Mouse (Mus musculus) liver, postnatal 0 days (tissue): ENCODE data around the gene Gcgr. TPM values are rescaled to one million over a fixed set of nuclear protein-coding genes. Genes with fewer than 3 reads are reported as not detected.

Source experiments
- ATAC-seq: fragments of 200-750 bp; cut with Nextera tagmentation; 2 replicates; pipeline ENCODE4 v1.8.0; 2017; ENCODE audit warnings: mild to moderate bottlenecking, moderate library complexity
- DNase-seq: peaks from one replicate; pipeline ENCODE4 v3.0.0-alpha.2; 2016
- H3K27ac ChIP-seq: fragments of 300-500 bp; sonication (generic); 2 replicates; pipeline ENCODE4 v1.5.1; 2014; ENCODE audit warnings: antibody characterized with exemption, moderate library complexity, mild to moderate bottlenecking, low read depth
- H3K27me3 ChIP-seq: fragments of 300-500 bp; sonication (generic); 2 replicates; pipeline ENCODE4 v1.6.1; 2014; ENCODE audit warnings: low read length, control low read depth, mixed read lengths; ENCODE audit not compliant: insufficient read depth
- H3K36me3 ChIP-seq: fragments of 300-500 bp; sonication (generic); replicated peaks from 2 replicates; pipeline ENCODE4 v1.6.1; 2014; ENCODE audit warnings: mild to moderate bottlenecking, control low read depth, low read length, moderate library complexity, mixed read lengths; ENCODE audit not compliant: insufficient read depth
- H3K4me1 ChIP-seq: fragments of 300-500 bp; sonication (generic); 2 replicates; pipeline ENCODE4 v1.6.1; 2014; ENCODE audit warnings: antibody characterized with exemption, mild to moderate bottlenecking, control low read depth; ENCODE audit not compliant: insufficient read depth
- H3K4me2 ChIP-seq: fragments of 300-500 bp; sonication (generic); 2 replicates; pipeline ENCODE4 v1.6.1; 2014; ENCODE audit warnings: low read depth, mild to moderate bottlenecking, low read length, moderate library complexity, mixed read lengths
- H3K4me3 ChIP-seq: fragments of 300-500 bp; sonication (generic); 2 replicates; pipeline ENCODE4 v1.5.1; 2014; ENCODE audit warnings: low read depth, low read length
- H3K9ac ChIP-seq: fragments of 300-500 bp; sonication (generic); replicated peaks from 2 replicates; pipeline ENCODE4 v1.6.1; 2014; ENCODE audit warnings: mild to moderate bottlenecking, moderate library complexity
- H3K9me3 ChIP-seq: fragments of 300-500 bp; sonication (generic); 2 replicates; pipeline ENCODE4 v1.6.1; 2016; ENCODE audit warnings: mild to moderate bottlenecking, control low read depth, low read length, mixed read lengths
- CTCF ChIP-seq: sonication (generic); IDR thresholded peaks from 2 replicates; pipeline ENCODE4 v1.5.1; 2016; ENCODE audit warnings: antibody characterized with exemption, low read depth
- EP300 ChIP-seq: IDR thresholded peaks from 2 replicates; pipeline ENCODE4 v1.6.1; 2016; ENCODE audit warnings: antibody characterized with exemption, low read depth, mild to moderate bottlenecking
- WGBS: fragments of 180-500 bp; shearing (Covaris S2); extraction: QIAGEN DNeasy Blood & Tissue Kit; methylation state at CpG from one replicate; pipeline ENCODE4 v1.1.7; 2014; ENCODE audit not compliant: insufficient replicate concordance; 5-methylcytosine and 5-hydroxymethylcytosine counted together
- polyA plus RNA-seq: library from polyadenylated mRNA; unstranded; fragments of >200 nt; fragmentation: Nextera tagmentation; extraction: Ambion mirVana; gene quantifications from 2 replicates; pipeline ENCODE4 v1.2.1, GENCODE M21; 2015

Gcgr gene
- polyA plus RNA-seq, 1 experiment from 2014 or later, result 66.9 TPM

DNA sequence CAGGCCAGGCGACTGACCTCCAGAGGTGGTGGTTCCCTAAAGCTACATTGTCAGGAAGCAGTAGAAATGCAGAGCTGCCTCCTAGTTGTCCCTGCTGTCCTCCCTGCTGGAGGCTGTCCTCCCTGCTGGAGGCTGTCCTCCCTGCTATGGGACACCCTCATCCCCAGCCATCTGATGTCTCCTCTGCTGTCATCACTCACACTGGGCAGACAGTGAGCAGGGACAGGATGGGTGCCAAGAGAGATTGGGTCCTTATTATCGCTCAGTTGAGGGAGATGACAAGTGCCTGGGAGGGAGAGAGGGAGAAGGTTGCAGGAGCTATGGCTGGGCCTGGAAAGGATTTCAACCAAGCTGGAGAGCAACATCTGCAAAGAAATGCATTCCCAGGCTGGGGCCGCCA, 4.6 kb downstream of the Gcgr start:
- Histone ChIP-seq H3K4me1 (peaks cover 30% of the 10 kb centered on the region), H3K9ac (no peak overlapping the region)
- 59% methylated on average over 3 of the region's 3 CpGs for WGBS

DNA sequence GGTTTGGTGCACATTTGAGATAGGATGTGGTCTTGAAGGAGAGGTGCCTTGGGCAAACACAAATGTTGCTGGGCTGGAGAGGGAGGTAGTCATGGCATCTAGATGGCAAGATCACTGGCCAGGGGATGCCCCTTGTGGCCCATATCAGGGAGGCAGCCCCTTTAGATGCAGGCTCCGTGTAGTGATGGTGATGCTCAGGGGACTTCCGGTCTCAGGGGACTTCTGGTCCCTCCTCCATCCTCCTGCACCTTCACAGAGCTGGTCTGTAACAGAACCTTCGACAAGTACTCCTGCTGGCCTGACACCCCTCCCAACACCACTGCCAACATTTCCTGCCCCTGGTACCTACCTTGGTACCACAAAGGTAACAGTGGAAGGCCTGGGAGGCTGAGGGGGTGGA, 5.3 kb downstream of the Gcgr start:
- 71% methylated on average over 3 of the region's 3 CpGs for WGBS
- no peaks in the 10 kb centered on the region for H3K9me3 ChIP-seq
- no peak overlapping the region for H3K9ac ChIP-seq
- peaks cover 3% of the 10 kb centered on the region; the same call in 1 of the 2 replicates for H3K36me3 ChIP-seq
- H3K4me2 ChIP-seq, result no peak overlapping the region
- no peak overlapping the region for H3K27ac ChIP-seq
- TF ChIP-seq EP300 (no peak), CTCF (no peak)
- no peak overlapping the region for H3K4me3 ChIP-seq
- peaks cover 16% of the 10 kb centered on the region for H3K27me3 ChIP-seq
- no peak for DNase-seq
- H3K4me1 ChIP-seq, result peaks cover 27% of the 10 kb centered on the region
- no peak for ATAC-seq

More for the DNA sequence above, 4.6 kb downstream of the Gcgr start:
- Histone ChIP-seq H3K9me3 (no peaks in the 10 kb centered on the region), H3K27me3 (peaks cover 23% of the 10 kb centered on the region), H3K27ac (no peak overlapping the region), H3K4me2 (no peak overlapping the region), H3K4me3 (no peak overlapping the region), H3K36me3 (peaks cover 3% of the 10 kb centered on the region; the same call in 1 of the 2 replicates)
- no peak for TF ChIP-seq EP300
- TF ChIP-seq CTCF, result no peak
- no peak for ATAC-seq
- DNase-seq, result no peak

DNA sequence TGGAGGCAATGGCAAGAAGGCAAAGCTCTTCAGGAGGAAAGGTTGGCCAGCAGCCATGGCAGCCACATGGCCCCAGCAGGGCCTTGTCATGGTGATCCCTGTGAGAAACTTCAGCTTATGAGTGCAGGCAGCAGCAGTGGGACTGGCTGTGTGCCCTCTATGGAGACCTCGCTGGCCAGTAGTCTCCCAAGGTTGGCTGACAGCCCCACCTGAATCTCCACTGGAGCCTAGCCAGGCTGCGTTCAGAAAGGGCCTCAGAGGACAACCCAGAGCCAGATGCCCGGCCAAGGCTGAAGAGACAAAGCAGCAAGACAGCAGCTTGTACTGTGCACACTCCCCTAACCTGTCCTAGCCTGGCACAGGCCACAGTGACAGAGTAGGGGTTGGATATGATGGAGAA, 8.0 kb downstream of the Gcgr start:
- DNase-seq (no peak), ATAC-seq (no peak)
- Histone ChIP-seq H3K36me3 (peaks cover 9% of the 10 kb centered on the region), H3K4me1 (peaks cover 23% of the 10 kb centered on the region), H3K27ac (peak overlapping the region; percentile 85), H3K4me3 (no peak overlapping the region), H3K4me2 (no peak overlapping the region), H3K9me3 (no peaks in the 10 kb centered on the region), H3K27me3 (no peaks in the 10 kb centered on the region), H3K9ac (no peak overlapping the region; the same call in 1 of the 2 replicates)
- TF ChIP-seq CTCF, result no peak
- TF ChIP-seq EP300, result no peak
- 51% methylated on average over 3 of the region's 3 CpGs for WGBS

DNA sequence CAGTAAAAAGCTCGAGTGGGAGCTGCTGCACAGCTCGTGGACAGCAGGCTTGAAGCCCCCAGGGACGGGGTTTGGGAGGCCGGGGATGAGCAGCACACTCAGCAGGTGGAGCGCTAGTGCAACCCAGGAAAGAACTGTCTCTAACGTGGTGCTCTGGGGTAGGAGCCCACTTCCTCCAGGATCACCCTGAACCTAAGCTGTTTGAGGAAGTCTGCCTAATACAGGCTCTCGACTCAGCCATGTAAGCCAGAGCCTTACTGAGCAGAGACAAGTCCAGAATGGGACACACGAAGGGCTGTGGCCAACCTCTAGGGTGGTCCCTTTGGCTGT, 8.4 kb downstream of the Gcgr start:
- H3K9ac ChIP-seq, result no peak overlapping the region; the same call in 1 of the 2 replicates
- 21% methylated on average over 8 of the region's 8 CpGs for WGBS
- H3K36me3 ChIP-seq, result peaks cover 13% of the 10 kb centered on the region
- ATAC-seq (peak; percentile 9; the same call in 1 of the 2 replicates), DNase-seq (no peak)
- peak overlapping the region; percentile 85 for H3K27ac ChIP-seq
- peaks cover 23% of the 10 kb centered on the region for H3K4me1 ChIP-seq
- no peak overlapping the region for H3K4me2 ChIP-seq
- no peaks in the 10 kb centered on the region for H3K9me3 ChIP-seq
- no peak overlapping the region for H3K4me3 ChIP-seq
- no peak for TF ChIP-seq CTCF
- no peak for TF ChIP-seq EP300
- no peaks in the 10 kb centered on the region for H3K27me3 ChIP-seq

DNA sequence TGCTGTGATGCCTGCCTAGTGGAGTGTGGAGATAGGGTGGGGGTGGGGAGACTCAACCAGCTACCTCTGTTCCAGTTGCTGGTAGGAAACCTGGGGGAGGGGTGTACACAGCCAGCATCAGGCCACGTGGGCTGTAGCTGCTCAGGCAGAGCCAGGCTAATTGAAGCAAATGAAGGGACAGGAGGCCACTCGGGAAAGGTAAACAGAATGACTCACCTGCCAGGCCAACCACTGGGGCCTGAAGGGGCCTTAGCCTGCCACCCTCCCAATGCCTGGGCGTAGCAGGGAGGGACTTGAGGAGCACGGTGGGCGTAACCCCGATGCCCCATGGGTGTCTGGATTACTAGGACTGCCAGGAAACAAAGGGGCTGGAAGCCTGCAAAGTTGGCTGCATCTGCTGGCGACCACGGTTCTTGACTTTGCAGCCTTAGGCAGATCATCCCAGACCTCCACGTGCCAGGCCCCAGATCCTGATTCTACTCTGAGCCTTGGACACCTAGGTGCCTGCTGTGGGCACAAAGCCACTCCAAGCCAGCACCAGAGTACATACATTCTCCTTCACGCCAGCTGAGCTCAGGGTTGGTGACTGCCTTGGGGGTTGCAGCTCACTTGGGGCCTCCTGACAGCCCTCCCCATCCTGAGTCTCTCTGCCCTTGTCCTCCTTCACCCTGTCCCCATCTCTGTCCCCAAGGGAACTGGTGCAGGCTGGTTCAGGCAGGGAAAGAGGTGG, 9.0 kb downstream of the Gcgr start:
- H3K4me1 ChIP-seq, result peaks cover 23% of the 10 kb centered on the region
- DNase-seq (peak; percentile 74), ATAC-seq (peak; percentile 91)
- no peak for TF ChIP-seq CTCF
- no peak for TF ChIP-seq EP300
- H3K27ac ChIP-seq, result peak overlapping the region; percentile 85
- no peak overlapping the region for H3K4me2 ChIP-seq
- H3K9ac ChIP-seq, result peak overlapping the region; percentile 38; the same call in 1 of the 2 replicates
- no peaks in the 10 kb centered on the region for H3K27me3 ChIP-seq
- H3K9me3 ChIP-seq, result no peaks in the 10 kb centered on the region
- 37% methylated on average over 10 of the region's 10 CpGs for WGBS
- H3K36me3 ChIP-seq, result peaks cover 18% of the 10 kb centered on the region
- H3K4me3 ChIP-seq, result no peak overlapping the region

DNA sequence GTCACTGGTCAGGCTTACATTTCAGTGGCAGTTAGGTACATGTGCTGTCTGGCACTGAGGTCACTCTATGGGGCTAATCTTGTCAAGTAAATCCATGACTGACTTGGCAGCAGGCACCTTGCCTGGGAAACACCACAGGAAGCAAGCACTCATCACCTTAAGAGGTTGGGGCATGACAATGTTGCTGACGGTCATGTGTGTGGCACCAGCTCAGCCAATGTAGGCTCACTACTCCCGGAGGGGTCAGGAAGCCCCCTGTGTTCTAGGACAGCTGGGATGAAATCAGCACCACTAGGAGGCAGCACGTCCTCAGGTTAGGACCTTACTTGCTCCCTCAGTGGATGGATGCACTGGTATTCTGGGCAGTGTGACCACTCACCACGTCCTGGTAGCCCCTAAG, 11.4 kb downstream of the Gcgr start:
- DNase-seq (no peak), ATAC-seq (no peak)
- Histone ChIP-seq H3K9me3 (no peaks in the 10 kb centered on the region), H3K36me3 (peaks cover 21% of the 10 kb centered on the region), H3K4me3 (no peak overlapping the region), H3K4me2 (no peak overlapping the region), H3K27me3 (no peaks in the 10 kb centered on the region), H3K27ac (no peak overlapping the region), H3K4me1 (peaks cover 32% of the 10 kb centered on the region), H3K9ac (no peak overlapping the region; the same call in 1 of the 2 replicates)
- 61% methylated on average over 4 of the region's 4 CpGs for WGBS
- TF ChIP-seq EP300, result no peak
- TF ChIP-seq CTCF, result peak; percentile 64
